Mouse (Mus musculus) G1E (cell line): ENCODE results near the gene Usp5.

Source experiments
- CTCF ChIP-seq: IDR thresholded peaks from 2 replicates; pipeline ENCODE4 v1.5.1; 2012; ENCODE audit warnings: low read depth, low read length, inconsistent platforms, mixed read lengths
- GATA1 ChIP-seq: IDR thresholded peaks from 2 replicates; pipeline ENCODE4 v1.6.1; 2012; ENCODE audit warnings: borderline replicate concordance, low read length, inconsistent platforms, mixed read lengths
- GATA2 ChIP-seq: IDR thresholded peaks from 2 replicates; pipeline ENCODE4 v1.6.1; 2012; ENCODE audit warnings: low read depth, low read length, inconsistent platforms, borderline replicate concordance
- POLR2AphosphoS5 ChIP-seq: IDR thresholded peaks from 2 replicates; pipeline ENCODE4 v1.6.1; 2012; ENCODE audit warnings: low read depth, low read length, inconsistent platforms; ENCODE audit not compliant: insufficient replicate concordance
- TAL1 ChIP-seq: conservative IDR thresholded peaks from 2 replicates; pipeline ENCODE4 v1.6.1; 2012; ENCODE audit warnings: low read depth, low read length, inconsistent platforms, mixed read lengths

- TF ChIP-seq CTCF (no peak), GATA1 (no peak), TAL1 (no peak), GATA2 (no peak), POLR2AphosphoS5 (no peak)
Measured at GRCm38 (mm10) chr6:124828101-124828592, 1.1 kb downstream of the Usp5 start.
